Mouse (Mus musculus) testis, adult 2 months (tissue): ENCODE data around the gene Gpha2.

Experiments
- CTCF ChIP-seq: fragments of 200-500 bp; IDR thresholded peaks from 2 replicates; pipeline ENCODE4 v1.5.1; 2012; ENCODE audit warnings: low read depth, mild to moderate bottlenecking, inconsistent platforms, low read length, moderate library complexity; ENCODE audit not compliant: control insufficient read depth, insufficient read depth, insufficient replicate concordance
- POLR2A ChIP-seq: fragments of 200-500 bp; IDR thresholded peaks from 2 replicates; pipeline ENCODE4 v1.6.1; 2012; ENCODE audit warnings: low read depth, mild to moderate bottlenecking, inconsistent platforms, low read length, moderate library complexity; ENCODE audit not compliant: control insufficient read depth

GRCm38 (mm10) chr19:6238740-6239139 lies 12.6 kb downstream of the Gpha2 start:
- TF ChIP-seq POLR2A (no peak), CTCF (no peak)
